Mouse (Mus musculus): ENCODE data around the gene Zc3h4.

DNA sequence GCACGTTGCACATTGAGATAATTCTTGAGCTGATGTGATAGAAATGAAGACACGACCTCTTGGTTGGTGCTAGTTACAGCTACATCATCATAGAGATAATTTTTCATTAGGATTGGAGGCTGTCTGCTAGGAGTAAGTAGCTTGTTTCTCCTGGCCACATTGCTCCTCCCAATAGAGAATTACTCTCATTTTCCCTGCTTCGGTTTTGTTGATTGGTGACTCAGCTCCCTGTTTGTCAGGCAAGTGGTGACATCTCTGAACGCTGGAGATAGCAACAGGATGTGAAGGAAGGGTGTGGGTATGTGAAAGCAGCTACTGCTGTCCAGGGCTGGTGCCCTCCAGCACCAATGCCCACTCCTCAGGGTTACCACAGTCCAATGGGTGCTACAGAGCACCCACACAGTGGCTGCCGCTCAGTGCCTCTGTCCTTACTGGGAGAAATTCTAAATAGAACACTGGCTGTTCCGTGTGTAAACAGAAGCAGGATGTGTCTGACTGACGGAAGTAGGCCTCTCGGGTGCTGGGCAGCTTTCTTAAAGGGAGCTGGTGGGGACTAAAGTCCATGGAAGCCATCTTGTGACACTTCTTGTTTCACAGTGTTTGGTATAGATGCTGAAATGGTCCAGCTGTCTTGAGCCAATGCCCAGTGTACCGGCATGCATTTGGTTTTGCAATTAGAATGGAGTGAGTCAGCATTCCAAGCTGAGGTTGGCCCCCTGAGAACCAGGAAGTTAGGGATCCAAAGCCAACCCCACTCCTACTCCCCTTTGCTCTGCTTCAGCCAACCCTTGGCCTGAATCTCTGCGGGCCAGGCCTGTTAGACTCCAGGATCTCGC, 5.0 kb downstream of the Zc3h4 start:
- no peak for TF ChIP-seq CTCF (IDR thresholded peaks at IDR 0.05; ENCODE audit: extremely low read depth, insufficient read depth, low read length)
- TF ChIP-seq POLR2A (IDR thresholded peaks at IDR 0.05; ENCODE audit: extremely low read depth, insufficient read depth, low read length), result 0 out of 2 replicates have a peak, but pooled peaks have one; percentile 14

Data from cortical plate, adult 2 months (tissue).